Mouse (Mus musculus) yolk sac, embryonic 10.5 days (tissue): Measurements from ENCODE around the gene 9430097D07Rik.

Source experiments
- DNase-seq: peaks from one replicate; pipeline ENCODE4 v3.0.0-alpha.2; 2017; ENCODE audit warnings: low spot score

Gene 9430097D07Rik

DNA sequence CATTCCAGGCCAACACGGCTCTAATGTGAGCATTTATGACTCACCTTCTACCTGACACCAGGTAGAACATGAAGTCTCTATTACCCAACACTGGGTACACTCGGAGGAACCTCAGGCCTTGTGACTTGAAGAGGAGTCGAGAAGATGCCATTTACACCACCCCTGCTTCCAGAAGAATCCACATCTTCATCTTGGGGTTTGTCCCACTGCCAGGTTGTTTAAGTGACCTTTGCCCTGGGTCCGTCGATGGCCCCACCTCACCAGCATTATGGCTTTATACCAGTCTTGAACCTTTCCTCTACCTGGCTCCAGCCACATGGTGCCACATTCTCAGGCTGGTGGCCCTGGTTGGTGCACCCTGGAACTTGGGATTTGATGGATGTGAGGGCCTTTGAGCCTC, 21.8 kb upstream of the 9430097D07Rik start:
- DNase-seq = no peak

DNA sequence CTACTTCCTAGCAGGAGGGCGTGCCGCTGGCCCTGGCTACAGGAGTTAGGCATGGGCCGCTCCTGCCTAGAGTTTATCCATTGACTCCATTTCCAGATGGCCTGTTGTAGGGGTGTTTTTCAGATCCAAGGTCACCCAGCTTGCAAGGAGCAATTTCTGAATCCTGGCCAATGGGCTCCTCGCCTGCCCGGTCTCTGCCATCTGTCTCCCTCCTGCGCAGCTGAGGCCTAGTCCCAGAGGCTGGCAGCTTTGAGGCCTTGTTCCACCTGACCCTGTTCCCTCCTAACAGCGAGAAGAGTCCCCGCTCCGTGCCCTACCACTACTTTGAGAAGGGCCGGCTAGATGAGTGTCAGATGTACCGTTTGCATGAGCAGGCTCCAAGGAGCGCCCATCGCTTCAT, 21.2 kb upstream of the 9430097D07Rik start:
- no peak for DNase-seq

DNA sequence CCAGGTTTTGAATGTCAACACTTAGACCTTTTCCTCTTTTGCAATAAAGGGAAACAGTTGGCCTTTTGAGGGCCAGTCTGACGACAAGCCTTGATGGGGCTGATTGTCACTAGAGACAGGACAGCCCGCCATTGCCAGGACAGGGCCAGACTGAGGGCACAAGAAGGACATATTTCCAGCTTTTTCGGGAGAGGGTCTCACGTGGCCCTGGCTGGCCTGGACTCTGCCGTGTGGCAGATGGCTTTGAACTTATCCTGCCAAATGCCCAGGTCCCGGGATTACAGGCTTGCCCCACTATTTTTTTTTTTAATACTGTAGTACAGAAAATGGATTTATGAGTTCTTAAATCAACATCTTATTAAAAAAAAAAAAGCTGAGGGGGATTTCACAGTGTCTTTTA, 15.8 kb upstream of the 9430097D07Rik start:
- no peak for DNase-seq

DNA sequence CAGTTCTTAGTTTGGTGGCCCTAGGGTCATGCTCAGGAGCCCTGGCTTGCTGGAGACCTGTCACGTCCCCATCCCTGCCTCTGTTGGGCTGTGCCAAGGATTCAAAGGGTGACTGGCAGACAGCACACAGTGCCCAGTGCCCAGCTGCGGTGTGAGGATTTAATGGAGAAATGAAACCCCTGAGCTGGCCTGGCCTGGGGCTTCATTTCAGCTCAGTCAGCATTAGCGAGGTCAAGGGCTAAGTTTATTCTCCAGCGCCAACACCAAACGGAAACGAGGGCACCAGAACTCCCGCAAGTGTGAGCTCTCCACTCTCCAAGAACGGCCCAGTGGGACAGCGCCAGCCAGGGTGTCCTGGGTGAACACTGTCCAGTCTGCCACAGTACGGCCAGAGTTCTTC, 14.7 kb upstream of the 9430097D07Rik start:
- no peak for DNase-seq

DNA sequence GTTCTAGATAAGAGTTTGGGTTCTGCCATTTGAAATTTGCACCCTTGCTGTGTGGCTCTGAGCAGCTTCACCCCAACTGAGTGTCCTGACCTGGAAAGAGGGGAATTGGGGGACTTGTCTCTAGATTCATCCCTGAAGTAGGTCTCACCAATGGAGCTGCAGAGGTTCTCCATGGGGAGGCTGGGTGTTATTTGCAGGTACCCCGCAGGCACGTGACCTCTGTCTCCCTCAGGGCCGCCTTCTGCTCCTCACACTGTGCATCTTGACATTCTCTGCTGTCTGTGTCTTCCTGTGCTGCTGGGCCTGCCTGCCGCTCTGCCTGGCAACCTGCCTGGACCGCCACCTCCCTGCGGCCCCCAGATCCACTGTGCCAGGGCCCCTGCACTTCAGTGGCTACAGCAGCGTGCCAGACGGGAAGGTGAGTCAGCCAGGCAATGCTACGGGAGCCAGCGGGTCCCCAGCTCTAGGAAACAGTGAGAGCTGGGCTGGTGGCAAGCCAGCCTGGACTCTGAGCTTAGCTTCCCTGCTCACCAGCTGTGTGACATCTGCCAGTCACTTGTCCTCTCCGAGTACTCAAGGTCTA, 13.8 kb upstream of the 9430097D07Rik start:
- no peak for DNase-seq

DNA sequence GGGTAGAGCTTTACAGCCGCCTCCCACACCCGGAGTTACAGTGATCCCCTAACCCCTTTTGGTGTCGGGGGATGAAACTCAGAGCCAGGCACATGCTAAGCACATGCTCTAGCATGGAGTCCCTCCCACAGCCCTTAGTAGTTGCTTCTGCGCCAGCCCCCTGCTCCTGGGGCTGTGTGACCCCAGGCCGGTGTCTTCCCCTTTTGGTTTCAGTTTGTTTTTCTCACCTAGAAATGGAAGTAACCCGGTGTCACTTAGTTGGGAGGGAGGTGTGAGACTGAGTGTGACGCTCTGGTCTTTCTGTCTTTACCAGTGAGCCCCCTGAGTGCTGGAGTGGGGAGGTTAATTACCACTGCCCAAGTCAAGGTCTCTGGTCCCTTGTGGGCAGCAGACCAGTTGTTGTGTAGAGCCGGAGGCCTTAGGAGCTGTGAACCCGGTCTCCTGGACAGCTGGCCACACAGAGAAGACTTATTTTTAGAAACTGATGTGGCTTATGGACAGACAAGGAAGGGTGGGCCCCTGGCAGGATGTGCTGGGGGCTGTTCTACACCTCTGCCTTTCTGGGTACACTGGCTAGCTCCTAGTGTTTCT, 12.3 kb upstream of the 9430097D07Rik start:
- no peak for DNase-seq

DNA sequence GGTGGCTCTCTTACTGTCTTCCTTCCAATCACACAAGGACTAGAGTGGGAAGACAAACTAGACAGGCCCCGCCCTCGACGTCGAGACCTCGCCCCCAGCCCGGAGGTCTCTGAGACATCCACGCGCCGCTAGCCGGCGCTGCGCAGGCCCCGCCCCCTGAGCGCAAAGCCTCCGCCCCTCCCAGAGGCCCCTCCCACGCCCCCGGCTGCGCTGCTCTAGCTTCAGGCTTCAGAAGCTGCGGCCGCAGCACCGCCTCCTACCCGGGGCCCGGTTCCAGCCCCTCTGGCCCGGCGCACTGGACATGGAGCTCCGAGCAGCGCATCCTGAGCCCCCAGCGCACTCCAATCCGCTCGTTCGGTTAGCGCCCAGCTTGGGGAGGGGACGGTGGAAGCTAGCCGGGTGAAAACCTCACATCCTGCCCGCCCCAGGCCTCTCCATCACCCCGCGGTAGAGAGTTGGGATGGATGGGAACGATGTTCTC, 11.4 kb upstream of the 9430097D07Rik start, which contains the start of gene St6galnac4:
Gene St6galnac4 (plus strand): TSS at position 225 of the 481 bp plus-strand sequence.
- peak; percentile 92 for DNase-seq

DNA sequence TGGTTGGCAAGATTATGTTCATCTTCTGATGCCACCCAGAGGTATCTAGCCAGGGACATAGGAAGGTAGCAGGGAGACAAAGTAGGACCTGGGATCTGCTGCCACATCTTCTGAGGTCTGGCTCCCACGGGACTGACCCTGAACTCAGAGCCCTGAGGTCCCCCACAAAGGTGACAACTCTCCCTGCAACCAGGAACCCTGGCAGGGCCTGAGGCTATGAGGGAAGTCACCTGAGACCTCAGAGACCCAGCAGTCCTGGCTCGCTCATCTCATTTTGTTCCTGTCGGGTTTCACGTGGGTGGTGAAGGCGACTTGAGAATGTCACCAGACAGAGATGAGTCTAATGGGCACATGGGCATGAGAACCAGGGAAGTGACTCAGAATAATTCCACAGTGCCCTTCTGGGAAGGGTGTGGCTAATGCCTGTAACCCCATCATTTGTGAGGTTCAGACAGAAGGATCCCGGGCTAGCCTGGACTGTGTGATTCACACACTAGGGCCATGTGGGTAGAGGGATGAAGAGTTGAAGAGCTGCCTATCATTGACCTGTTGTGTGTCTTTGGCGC, 9.7 kb upstream of the 9430097D07Rik start:
- no peak for DNase-seq

DNA sequence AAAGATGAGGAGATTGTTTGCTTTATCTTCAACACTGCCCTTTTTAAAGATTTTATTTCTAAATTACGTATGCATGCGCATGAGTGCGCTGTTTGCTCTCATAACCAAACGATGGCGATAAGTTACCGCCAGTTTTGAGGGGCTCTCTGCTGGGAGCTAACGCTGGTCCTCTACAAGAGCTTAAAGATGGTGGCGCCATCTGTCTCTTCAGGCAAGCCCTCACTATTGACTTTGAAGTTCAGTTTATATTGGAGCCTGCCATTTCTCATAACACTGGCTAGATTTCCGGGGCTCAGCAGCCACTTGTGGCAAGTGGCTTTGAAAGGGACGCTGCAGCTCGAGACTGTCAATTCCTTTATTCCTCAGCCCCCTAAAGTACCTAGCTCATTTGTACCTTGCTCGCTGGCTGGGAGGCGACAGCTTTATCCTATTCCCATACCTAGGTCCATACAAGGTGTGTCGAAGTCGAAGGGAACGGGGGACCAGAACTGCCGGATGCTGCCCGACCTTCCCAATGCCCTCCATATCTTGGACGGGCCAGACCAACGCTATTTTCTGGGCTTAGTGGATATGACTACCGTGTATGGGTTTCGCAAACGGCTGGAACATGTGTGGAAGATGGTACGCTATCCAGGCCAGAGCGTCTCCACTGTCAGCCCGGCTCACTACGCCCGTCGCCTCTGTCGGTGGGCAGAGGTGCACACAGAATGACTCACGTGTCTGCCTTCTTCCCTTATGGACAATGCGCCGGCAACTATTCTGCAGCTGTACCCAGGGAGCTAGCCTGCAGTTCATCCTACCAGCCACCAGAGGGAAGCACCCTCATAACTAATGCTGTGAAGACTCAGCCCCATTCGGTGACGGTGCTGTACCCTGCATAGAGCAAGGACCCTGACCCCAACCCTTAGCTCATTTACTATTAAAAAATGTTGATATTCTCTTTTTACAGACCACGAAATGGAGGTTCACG, 7.6 kb upstream of the 9430097D07Rik start:
- DNase-seq = peak; percentile 60

DNA sequence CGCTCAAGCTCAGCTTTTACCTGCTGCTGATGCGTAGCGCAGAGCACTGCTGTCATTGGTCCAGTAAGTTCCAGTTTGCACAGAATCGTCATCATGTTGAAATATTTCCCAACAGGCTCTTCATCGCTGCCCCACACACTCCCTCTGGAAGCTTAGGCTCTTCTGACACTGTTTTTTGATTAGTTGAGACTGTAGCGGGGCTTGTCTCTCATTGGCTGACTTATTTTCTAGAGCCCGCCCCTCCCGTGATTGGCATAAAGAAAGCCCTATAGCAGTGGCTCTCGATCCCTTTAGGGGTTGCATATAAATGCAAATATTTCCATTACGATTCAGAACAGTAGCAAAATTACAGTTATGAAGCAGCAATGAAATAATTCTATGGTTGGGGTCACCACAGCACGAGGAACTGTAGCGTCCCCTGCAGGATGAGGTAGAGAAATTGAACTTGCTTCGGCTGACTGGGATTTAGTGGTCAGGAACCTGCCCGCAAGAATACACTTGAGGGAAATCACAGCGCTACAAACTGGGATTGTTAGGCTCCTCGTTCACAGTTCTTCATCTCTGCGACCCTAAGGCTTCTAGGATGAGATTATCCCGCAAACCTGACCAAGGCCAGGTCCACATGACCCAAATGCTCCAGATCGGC, 6.1 kb upstream of the 9430097D07Rik start:
- no peak for DNase-seq

DNA sequence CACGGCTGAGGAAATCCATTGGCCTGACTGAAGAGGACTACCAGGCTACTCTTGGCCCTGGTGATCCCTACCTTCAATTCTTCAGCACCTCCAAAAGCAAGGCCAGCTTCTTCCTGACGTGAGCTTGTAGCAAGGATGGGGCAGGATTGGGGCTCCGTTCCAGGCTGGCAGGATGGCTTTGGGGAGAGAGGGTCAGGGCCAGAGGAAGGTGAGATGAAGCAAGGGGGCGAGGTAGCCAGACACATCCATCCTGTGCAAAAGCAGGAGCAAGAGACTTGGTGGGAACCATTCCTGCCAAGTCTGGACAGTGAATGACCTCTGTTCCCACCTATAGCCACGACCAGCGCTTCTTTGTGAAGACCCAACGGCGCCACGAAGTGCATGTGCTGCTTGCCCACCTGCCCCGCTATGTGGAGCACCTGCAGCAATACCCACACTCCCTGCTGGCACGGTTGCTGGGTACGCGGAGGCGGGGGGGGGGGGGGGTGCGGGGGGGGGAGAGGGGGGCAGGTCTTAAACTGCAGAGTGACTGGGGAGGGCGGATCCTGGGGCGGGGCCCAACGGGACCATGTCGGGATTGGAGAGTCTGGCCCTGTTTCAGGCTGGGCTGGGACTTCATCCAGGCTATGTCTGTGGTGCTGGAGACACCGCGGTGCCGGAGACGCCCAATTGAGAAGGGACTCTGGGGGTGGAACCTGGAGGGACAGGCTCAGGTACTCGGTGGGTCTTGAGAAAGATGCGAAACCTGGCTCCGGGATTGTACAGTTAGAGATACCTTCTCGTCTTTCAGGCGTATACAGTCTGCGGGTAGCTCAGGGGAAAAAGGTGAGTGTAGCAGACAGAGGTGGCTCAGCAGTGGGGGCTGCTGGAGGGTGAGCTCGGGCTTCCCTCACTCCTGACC, 2.9 kb upstream of the 9430097D07Rik start:
- no peak for DNase-seq

DNA sequence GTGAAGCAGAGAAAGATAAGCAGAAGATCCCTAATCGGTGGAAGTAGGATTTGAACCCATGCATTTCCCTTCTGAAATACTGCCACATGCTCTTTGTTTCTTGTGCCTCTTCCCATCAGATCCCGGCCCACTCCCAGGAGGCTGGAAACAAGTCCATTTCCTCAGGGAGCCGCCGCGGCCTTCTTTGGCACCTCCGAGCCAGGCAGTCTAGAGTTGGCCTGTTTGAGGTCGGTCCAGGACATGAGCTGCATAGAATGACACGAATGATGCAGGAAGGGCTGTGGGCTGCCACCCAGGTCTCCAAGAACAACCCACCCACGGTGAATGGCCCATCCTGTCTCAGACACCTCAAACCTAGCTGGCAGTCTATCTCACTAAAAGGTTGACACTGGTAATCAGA, 1.0 kb upstream of the 9430097D07Rik start:
- DNase-seq = no peak

DNA sequence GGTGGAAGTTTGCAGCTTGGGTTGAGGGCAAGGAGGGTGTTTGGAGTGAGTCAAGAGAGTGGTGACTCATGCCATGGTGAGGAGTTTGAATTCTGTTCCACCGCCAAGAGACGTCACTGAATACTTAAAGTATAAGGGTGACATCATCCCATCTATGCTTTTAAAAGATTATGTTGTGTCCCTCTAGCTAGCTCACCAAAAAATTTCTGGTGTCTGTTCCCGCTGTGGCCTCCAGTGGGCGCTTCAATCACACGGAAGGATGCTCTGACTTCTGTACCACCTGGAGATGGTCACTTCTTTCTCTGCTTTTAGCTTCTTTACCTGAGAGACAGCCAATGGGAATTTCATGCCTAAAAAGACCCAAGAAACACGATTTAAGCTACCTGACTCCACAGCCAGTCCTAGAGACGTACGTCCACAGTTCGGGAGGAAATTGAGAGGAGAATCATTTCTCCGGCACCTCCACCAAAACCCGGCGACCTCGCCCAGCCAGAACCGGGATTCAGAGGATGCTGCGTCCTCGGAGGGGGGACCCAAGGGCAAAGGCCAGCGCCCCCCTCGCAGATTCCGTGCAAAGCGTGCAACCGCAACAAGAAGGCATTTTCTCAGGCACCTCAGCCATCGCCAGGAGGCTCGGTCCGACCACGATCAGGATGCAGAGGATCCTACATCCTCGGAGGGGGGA, 441 bp downstream of the 9430097D07Rik start:
- DNase-seq = no peak

DNA sequence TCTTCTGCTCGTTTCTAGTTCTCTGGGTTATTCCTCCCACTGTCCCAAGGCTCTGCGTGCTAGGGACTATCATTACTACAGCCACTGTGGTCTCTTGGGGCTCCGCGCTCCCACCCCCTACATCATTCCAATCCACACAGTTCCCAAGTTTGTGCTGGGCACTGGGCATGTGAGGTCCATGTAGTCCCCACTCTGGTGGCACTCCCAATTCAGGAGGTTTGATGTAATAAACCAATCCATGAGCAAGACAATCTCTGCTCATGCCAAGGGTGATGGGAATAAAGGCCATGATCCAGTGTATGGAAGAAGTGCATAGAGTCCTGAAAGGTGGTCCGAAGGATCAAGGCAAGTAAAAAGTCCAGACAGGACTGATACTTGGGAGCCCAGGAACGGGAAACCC, 987 bp downstream of the 9430097D07Rik start, which contains the start of gene Pip5kl1:
Gene Pip5kl1 (plus strand): TSS at position 301 of the 400 bp plus-strand sequence.
- no peak for DNase-seq

DNA sequence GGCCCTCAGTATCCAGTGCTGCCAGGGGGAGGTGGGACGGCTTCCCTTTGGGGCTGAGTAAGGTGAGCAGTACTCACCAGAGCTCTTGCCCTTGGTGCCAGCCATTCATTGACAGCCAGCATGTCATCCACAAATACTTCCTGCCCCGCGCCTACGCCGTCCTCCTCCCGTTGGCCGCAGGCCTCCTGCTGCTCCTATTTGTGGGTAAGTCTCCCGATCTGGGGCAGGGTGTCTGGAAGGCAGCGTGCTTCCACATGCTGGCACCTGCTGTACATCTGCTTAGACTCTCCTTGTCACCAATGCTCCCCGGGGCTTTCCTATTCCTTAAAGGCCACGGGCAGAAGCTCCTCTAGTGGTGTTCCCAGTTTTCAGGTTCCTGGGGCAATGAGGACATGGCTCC, 3.3 kb downstream of the 9430097D07Rik start:
- no peak for DNase-seq

DNA sequence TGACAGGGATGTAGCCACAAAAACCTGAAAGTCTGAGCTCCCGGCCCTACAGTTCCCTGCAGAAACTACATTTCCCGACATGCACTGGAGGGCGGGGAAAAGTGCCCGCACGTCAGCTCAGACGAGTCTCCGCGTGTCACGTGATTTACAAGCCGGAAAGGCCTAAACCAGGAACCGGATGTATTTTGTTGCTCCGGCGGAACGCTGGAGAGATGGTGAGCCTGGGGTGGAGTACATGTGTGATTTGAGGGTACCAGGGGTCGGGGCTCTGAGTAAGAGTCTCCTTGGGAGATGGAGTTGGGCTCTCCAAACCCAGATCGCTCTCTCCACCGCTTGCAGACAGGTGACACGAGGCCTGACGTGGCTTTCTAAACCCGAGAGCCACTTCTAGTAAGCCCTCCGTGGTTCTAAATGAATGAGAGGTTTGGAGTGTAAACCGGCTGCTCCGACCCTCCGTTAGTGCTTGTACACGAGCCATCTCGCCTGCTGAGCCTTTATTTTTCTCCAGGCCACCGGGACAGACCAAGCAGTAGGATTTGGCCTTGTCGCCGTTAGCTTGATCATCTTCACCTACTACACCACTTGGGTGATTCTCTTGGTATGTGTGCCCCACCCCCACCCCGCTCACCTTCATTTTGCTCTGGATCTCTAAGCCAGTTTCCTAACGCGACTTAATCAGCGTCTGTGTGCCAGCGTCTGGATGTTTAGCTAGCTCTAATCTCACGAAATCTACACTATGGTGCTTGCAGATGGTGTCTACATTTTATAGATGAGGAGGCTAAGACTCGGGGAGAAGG, 4.6 kb downstream of the 9430097D07Rik start, which contains the start of gene Dpm2:
Gene Dpm2 (plus strand): TSS at position 161 of the 797 bp plus-strand sequence.
- DNase-seq = peak; percentile 88

DNA sequence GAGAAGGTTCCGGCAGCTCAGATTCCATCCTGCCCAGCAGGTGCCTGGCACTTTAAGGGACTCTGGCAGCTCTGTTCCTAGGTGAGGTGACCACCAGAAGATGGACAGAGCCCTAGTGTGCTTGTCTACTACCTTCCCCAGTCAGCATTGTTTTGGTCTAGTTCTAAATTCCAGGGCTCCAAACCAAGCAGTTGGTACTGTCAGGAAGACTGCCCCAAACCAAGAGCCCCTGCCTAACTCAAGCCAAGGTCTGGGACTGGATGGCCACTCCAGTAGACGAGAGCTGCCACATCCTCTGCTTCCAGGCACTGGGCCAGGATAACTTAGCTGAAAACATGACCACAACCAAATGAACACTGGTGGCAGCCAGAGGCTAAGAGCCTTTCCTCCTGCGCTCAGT, 6.5 kb downstream of the 9430097D07Rik start:
- no peak for DNase-seq

DNA sequence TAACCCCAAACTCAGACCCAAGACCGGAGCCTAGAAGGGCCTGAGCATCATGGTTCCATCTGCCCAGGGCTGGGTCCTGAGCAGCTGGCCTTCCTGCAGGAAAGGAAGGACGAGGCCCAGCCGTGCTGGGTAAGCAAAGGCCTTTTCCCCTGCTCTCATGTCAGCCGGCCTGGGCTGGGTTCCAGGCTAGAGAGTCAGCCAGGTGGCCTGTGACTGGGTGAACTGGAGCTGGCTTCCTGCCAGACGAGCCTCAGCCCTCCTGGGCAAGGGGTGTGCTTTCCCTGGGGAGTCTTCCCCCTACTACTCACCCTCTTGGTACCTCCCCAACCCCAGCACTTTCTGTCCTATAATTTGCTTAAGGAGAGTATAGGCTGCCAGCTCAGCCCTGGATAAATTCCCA, 7.3 kb downstream of the 9430097D07Rik start:
- DNase-seq = no peak

DNA sequence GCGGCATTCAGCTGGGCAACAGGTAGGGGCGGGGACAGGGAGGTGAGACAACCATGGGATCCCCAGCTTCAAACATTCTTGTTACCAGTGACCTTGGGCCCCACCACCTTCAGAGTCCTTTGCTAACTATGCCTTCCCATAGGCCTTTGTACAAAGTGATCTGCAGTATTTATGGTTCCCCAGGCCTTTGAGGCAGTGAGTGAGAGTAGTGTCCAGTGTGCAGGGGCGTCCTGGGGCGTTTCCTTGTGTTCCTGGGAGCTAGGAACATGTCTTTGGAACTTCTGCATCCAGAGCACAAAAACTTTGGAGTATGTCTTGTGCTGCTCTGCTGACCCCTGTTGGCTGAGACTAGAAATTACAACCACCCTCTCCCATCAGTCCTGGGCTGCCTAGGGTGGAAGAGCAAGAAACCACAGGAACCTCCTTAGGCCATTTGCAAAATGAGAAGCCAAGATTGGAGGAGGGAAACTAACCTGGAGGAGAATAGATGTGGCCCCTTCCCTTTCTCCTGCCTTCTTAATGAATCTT, 8.9 kb downstream of the 9430097D07Rik start:
- peak; percentile 64 for DNase-seq
